Mouse (Mus musculus): ENCODE measurements at regions not wholly inside any gene's neighbourhood (a gene's known extent, or its start where the extent isn't known, plus 50 kb on each side); places are given as distances from the start of the nearest gene placed in this dataset.

DNA sequence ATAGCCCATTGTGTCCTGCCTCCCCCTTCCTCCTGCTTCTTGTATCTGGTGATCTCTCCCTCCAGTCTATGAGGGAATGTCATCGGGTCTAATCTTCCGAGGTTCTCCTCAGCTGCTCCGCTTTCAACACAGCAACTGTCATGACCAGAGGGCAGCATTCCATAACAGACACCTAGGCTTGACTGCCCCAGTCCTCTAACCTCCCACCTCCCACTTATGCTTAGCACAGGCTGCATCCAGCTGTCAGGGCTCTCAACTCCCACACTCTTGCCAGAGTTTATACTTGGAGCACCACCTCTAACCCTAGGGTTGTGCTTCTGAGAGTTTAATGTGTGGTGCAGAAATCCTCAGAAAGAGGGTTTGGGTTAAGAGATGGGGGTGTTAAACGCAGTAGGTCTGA is 137.9 kb upstream of the Rbms1 start:
- H3K4me3 ChIP-seq (ENCODE audit: insufficient read depth, poor library complexity, severe bottlenecking), result no peak overlapping the region
- TF ChIP-seq CEBPB (IDR thresholded peaks at IDR 0.05; ENCODE audit: low read depth) (no peak), CTCF (IDR thresholded peaks at IDR 0.05; ENCODE audit: control insufficient read depth, insufficient read depth, insufficient read length) (no peak), MYOG (IDR thresholded peaks at IDR 0.05; ENCODE audit: control insufficient read depth, extremely low read depth, insufficient read length) (no peak), FOSL1 (IDR thresholded peaks at IDR 0.05; ENCODE audit: insufficient read depth, low read length, poor library complexity, severe bottlenecking) (no peak), MYOD1 (IDR thresholded peaks at IDR 0.05; ENCODE audit: control insufficient read depth, insufficient read length, low read depth) (no peak), USF1 (IDR thresholded peaks at IDR 0.05; ENCODE audit: low read depth) (no peak), MAX (IDR thresholded peaks at IDR 0.05) (no peak)
- no peaks in the 10 kb centered on the region for H3K27me3 ChIP-seq (ENCODE audit: control insufficient read depth, insufficient read depth, insufficient read length)
- no peaks in the 10 kb centered on the region for H3K79me2 ChIP-seq (ENCODE audit: control insufficient read depth, insufficient read depth)
- no peaks in the 10 kb centered on the region for H3K79me3 ChIP-seq (ENCODE audit: low read depth)
- no peaks in the 10 kb centered on the region for H3K36me3 ChIP-seq (ENCODE audit: control insufficient read depth, insufficient read depth)
- no peak overlapping the region for H3ac ChIP-seq (ENCODE audit: control insufficient read depth, insufficient read length, low read depth)

DNA sequence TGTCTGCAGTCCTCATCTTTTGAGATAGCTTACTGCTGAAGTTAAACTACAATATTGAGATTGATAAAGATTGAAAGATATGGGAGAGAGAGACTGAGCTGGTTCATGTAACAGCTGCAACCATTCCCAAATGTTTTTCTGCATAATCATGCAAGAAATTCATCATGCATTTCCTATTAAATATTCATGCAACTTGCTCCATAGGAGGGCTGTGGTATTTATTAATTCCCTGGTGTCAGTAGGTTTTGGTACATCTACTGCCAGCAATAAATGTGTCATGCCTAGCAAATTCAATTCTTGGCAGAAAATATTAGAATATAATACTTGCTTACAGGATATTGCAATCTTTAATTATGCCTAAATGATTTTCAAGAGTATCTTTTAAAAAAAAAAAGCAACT is 125.5 kb upstream of the Rbms1 start:
- Histone ChIP-seq H3K4me3 (ENCODE audit: insufficient read depth, poor library complexity, severe bottlenecking) (no peak overlapping the region), H3K79me2 (ENCODE audit: control insufficient read depth, insufficient read depth) (no peaks in the 10 kb centered on the region), H3K27me3 (ENCODE audit: control insufficient read depth, insufficient read depth, insufficient read length) (no peaks in the 10 kb centered on the region), H3ac (ENCODE audit: control insufficient read depth, insufficient read length, low read depth) (no peak overlapping the region), H3K36me3 (ENCODE audit: control insufficient read depth, insufficient read depth) (no peaks in the 10 kb centered on the region), H3K79me3 (ENCODE audit: low read depth) (no peaks in the 10 kb centered on the region)
- TF ChIP-seq CTCF (IDR thresholded peaks at IDR 0.05; ENCODE audit: control insufficient read depth, insufficient read depth, insufficient read length) (no peak), MYOD1 (IDR thresholded peaks at IDR 0.05; ENCODE audit: control insufficient read depth, insufficient read length, low read depth) (no peak), CEBPB (IDR thresholded peaks at IDR 0.05; ENCODE audit: low read depth) (no peak), MYOG (IDR thresholded peaks at IDR 0.05; ENCODE audit: control insufficient read depth, extremely low read depth, insufficient read length) (no peak), MAX (IDR thresholded peaks at IDR 0.05) (no peak)

DNA sequence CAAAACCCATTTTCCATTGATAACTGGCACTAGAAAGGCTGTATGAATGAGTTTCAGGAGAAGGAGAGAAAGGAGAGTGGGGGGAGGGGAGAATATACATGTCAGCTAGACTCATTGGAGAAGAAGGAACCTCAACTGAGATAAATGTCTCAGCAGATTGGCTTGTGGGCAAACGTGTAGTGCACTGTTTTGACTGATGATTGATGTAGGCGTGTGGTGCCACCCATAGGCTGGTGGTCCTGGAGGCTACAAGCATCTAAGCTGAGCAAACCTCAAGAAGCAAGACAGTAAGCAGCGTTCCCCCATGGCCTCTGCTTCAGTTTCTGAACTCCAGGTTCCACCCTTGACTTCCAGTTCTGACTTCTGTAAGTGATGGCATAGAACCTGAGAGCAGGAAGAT is 121.8 kb upstream of the Rbms1 start:
- TF ChIP-seq MAX (IDR thresholded peaks at IDR 0.05), result no peak
- TF ChIP-seq MYOG (IDR thresholded peaks at IDR 0.05; ENCODE audit: control insufficient read depth, extremely low read depth, insufficient read length), result no peak
- no peak for TF ChIP-seq CEBPB (IDR thresholded peaks at IDR 0.05; ENCODE audit: low read depth)
- no peak overlapping the region for H3K4me3 ChIP-seq (ENCODE audit: insufficient read depth, poor library complexity, severe bottlenecking)
- H3ac ChIP-seq (ENCODE audit: control insufficient read depth, insufficient read length, low read depth), result no peak overlapping the region
- no peaks in the 10 kb centered on the region for H3K27me3 ChIP-seq (ENCODE audit: control insufficient read depth, insufficient read depth, insufficient read length)
- no peaks in the 10 kb centered on the region for H3K36me3 ChIP-seq (ENCODE audit: control insufficient read depth, insufficient read depth)
- no peaks in the 10 kb centered on the region for H3K79me2 ChIP-seq (ENCODE audit: control insufficient read depth, insufficient read depth)
- H3K79me3 ChIP-seq (ENCODE audit: low read depth), result no peaks in the 10 kb centered on the region

DNA sequence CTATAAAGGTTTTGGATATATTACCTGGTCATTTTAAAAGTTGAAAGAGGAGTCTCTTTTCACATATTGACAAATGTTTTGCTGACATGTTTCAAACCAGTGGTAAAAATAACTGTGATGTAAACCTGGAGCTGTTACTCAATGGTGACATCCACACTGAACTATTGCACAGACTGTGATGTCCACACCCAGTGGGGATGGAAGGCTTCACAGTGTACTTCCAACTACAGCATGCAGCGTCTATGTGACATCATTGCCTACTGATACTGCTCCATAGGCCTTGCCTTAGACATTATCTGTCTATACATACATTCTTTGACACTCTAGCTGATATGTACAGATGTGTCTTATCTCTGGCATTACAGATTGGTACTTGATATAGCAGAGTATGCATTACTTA is 120.1 kb upstream of the Rbms1 start:
- H3ac ChIP-seq (ENCODE audit: control insufficient read depth, insufficient read length, low read depth), result no peak overlapping the region
- H3K4me3 ChIP-seq (ENCODE audit: insufficient read depth, poor library complexity, severe bottlenecking), result no peak overlapping the region
- no peak for TF ChIP-seq MYOD1 (IDR thresholded peaks at IDR 0.05; ENCODE audit: control insufficient read depth, insufficient read length, low read depth)
- H3K27me3 ChIP-seq (ENCODE audit: control insufficient read depth, insufficient read depth, insufficient read length), result no peaks in the 10 kb centered on the region
- H3K79me3 ChIP-seq (ENCODE audit: low read depth), result no peaks in the 10 kb centered on the region
- H3K79me2 ChIP-seq (ENCODE audit: control insufficient read depth, insufficient read depth), result no peaks in the 10 kb centered on the region
- H3K36me3 ChIP-seq (ENCODE audit: control insufficient read depth, insufficient read depth), result no peaks in the 10 kb centered on the region

DNA sequence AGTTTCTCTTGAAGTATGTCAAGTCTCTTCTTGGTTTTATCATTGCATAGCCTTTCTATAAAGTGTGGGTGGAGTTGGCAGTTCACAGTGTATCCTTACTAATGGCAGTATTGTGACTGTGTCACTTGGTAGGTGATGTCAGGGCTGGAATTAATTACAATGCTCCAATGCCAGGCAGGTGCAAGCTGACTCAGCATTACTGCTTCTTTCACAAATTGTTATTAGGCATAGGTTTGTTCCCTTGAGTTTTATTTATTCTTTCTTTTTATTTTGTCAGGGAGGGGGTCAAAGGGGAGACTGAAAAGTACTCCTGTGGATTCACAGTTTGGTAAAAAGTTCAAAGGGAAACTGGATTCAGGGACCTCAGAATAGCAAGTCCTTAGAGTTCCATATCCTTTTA is 119.6 kb upstream of the Rbms1 start:
- H3K79me2 ChIP-seq (ENCODE audit: control insufficient read depth, insufficient read depth), result no peaks in the 10 kb centered on the region
- no peaks in the 10 kb centered on the region for H3K36me3 ChIP-seq (ENCODE audit: control insufficient read depth, insufficient read depth)
- H3K27me3 ChIP-seq (ENCODE audit: control insufficient read depth, insufficient read depth, insufficient read length), result no peaks in the 10 kb centered on the region
- TF ChIP-seq CTCF (IDR thresholded peaks at IDR 0.05; ENCODE audit: control insufficient read depth, insufficient read depth, insufficient read length) (no peak), USF1 (IDR thresholded peaks at IDR 0.05; ENCODE audit: low read depth) (no peak), MYOG (IDR thresholded peaks at IDR 0.05; ENCODE audit: control insufficient read depth, extremely low read depth, insufficient read length) (no peak)
- H3ac ChIP-seq (ENCODE audit: control insufficient read depth, insufficient read length, low read depth), result no peak overlapping the region
- no peaks in the 10 kb centered on the region for H3K79me3 ChIP-seq (ENCODE audit: low read depth)
- H3K4me3 ChIP-seq (ENCODE audit: insufficient read depth, poor library complexity, severe bottlenecking), result no peak overlapping the region

DNA sequence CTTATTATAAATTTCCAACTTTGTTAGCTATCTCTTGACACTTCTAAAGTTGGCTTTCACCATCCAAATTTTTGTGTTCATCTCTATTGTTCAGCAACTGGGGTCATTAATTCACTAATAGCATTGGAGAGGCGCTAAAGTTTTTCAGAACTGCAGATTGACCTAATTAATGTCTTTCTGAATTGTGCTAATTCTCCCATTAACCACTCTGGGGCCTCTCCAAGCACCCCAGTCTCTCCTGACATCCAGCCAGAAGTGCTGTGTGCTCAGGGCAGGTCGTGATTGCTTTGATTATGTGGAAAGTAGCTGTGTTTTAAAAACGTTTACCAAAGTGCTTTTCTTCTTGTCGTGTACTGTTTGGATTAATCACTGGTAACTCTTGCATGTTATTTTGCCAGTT is 117.0 kb upstream of the Rbms1 start:
- no peak overlapping the region for H3ac ChIP-seq (ENCODE audit: control insufficient read depth, insufficient read length, low read depth)
- no peak overlapping the region for H3K4me3 ChIP-seq (ENCODE audit: insufficient read depth, poor library complexity, severe bottlenecking)
- H3K36me3 ChIP-seq (ENCODE audit: control insufficient read depth, insufficient read depth), result no peaks in the 10 kb centered on the region
- H3K79me3 ChIP-seq (ENCODE audit: low read depth), result no peaks in the 10 kb centered on the region
- no peaks in the 10 kb centered on the region for H3K79me2 ChIP-seq (ENCODE audit: control insufficient read depth, insufficient read depth)
- no peaks in the 10 kb centered on the region for H3K27me3 ChIP-seq (ENCODE audit: control insufficient read depth, insufficient read depth, insufficient read length)
- TF ChIP-seq MYOG (IDR thresholded peaks at IDR 0.05; ENCODE audit: control insufficient read depth, extremely low read depth, insufficient read length), result no peak

DNA sequence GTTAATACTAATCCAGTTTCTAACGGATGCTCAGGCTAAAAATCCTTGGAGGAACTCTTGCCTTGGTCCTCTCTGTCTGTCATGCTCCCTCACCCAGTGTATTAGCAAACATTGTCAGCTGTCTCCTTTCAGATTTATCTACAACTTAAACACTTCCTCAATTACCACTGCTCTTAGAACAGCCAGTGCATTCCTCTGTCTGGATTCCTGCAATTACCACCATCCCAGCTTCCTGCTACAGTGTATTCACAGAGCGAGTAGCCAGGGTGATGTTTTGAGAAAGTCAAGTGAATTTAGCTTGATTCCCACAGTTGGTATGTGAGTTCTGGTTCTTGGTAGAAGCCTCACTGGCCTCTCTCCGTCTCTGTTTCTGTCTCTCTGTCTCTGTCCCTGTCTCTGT is 108.0 kb upstream of the Rbms1 start:
- Histone ChIP-seq H3K4me3 (ENCODE audit: insufficient read depth, poor library complexity, severe bottlenecking) (no peak overlapping the region), H3K79me2 (ENCODE audit: control insufficient read depth, insufficient read depth) (no peaks in the 10 kb centered on the region), H3K36me3 (ENCODE audit: control insufficient read depth, insufficient read depth) (no peaks in the 10 kb centered on the region), H3K27me3 (ENCODE audit: control insufficient read depth, insufficient read depth, insufficient read length) (no peaks in the 10 kb centered on the region), H3K79me3 (ENCODE audit: low read depth) (no peaks in the 10 kb centered on the region), H3ac (ENCODE audit: control insufficient read depth, insufficient read length, low read depth) (no peak overlapping the region)
- TF ChIP-seq USF1 (IDR thresholded peaks at IDR 0.05; ENCODE audit: low read depth), result no peak
- no peak for TF ChIP-seq MYOG (IDR thresholded peaks at IDR 0.05; ENCODE audit: control insufficient read depth, extremely low read depth, insufficient read length)
- TF ChIP-seq CTCF (IDR thresholded peaks at IDR 0.05; ENCODE audit: control insufficient read depth, insufficient read depth, insufficient read length), result no peak
- no peak for TF ChIP-seq MYOD1 (IDR thresholded peaks at IDR 0.05; ENCODE audit: control insufficient read depth, insufficient read length, low read depth)
- no peak for TF ChIP-seq FOSL1 (IDR thresholded peaks at IDR 0.05; ENCODE audit: insufficient read depth, low read length, poor library complexity, severe bottlenecking)
- TF ChIP-seq CEBPB (IDR thresholded peaks at IDR 0.05; ENCODE audit: low read depth), result no peak
- TF ChIP-seq MAX (IDR thresholded peaks at IDR 0.05), result no peak

All from C2C12 (cell line).